Mouse (Mus musculus) retina, postnatal 7 days (tissue): ENCODE data around the gene Vmn1r169.
"Not testable (repeated sequence)": the region's sequence is repeated elsewhere in the genome, so short reads cannot be mapped to it uniquely, and the experiment has no call there.

Experiments used
- DNase-seq: peaks from one replicate; pipeline ENCODE4 v3.0.0-alpha.2; 2012; ENCODE audit warnings: low read depth, low spot score

Gene Vmn1r169

GRCm38 (mm10) chr7:23575226-23575625 lies at the start of gene Vmn1r169:
Gene Vmn1r169 (plus strand): TSS chr7:23575526.
- not testable (repeated sequence) for DNase-seq

- not testable (repeated sequence) for DNase-seq
Measured at GRCm38 (mm10) chr7:23539432-23539831, 35.9 kb upstream of the Vmn1r169 start, which contains the start of gene Vmn1r168. Gene Vmn1r168 (plus strand): TSS chr7:23539732.

- DNase-seq: not testable (repeated sequence)
Measured at GRCm38 (mm10) chr7:23605875-23606274, 30.5 kb downstream of the Vmn1r169 start, which contains the start of gene Vmn1r170. Gene Vmn1r170 (plus strand): TSS chr7:23606175.
